Mouse (Mus musculus) CH12.LX (cell line): ENCODE results near the gene Wnt4.

Experiments used
- CHD1 ChIP-seq: IDR thresholded peaks from 2 replicates; pipeline ENCODE4 v1.6.1; 2012; ENCODE audit warnings: low read depth, low read length, improper control_type of control experiment, inconsistent platforms
- CTCF ChIP-seq, 2 experiments: IDR thresholded peaks in 1 of 2; conservative IDR thresholded peaks in 1 of 2; 2 replicates each; pipeline ENCODE4 v1.5.1; 2011 to 2012; ENCODE audit warnings: low read depth in 2 of 2, low read length in 2 of 2, improper control_type of control experiment in 1 of 2, inconsistent platforms in 1 of 2, mild to moderate bottlenecking in 1 of 2, moderate library complexity in 1 of 2
- EP300 ChIP-seq: IDR thresholded peaks from 2 replicates; pipeline ENCODE4 v1.6.1; 2011; ENCODE audit warnings: low read length, improper control_type of control experiment
- GABPA ChIP-seq: IDR thresholded peaks from 2 replicates; pipeline ENCODE4 v1.6.1; 2012; ENCODE audit warnings: low read depth, low read length, improper control_type of control experiment, inconsistent platforms; ENCODE audit not compliant: insufficient replicate concordance
- POLR2A ChIP-seq: IDR thresholded peaks from 2 replicates; pipeline ENCODE4 v1.6.1; 2011; ENCODE audit warnings: low read depth, mild to moderate bottlenecking, improper control_type of control experiment, low read length

- TF ChIP-seq CTCF (conservative IDR thresholded peaks at IDR 0.05 in 1 of 2, IDR thresholded peaks at IDR 0.05 in 1 of 2; ENCODE audit: low read depth in 2 of 2, low read length in 2 of 2) (0 out of 4 replicates have a peak, but pooled peaks of 1 of the 2 experiments have one; percentile 13), CHD1 (no peak), GABPA (no peak), POLR2A (no peak), EP300 (no peak)
Observed at GRCm38 (mm10) chr4:137316027-137316770, 38.9 kb downstream of the Wnt4 start.
